In the genomic region with DNA sequence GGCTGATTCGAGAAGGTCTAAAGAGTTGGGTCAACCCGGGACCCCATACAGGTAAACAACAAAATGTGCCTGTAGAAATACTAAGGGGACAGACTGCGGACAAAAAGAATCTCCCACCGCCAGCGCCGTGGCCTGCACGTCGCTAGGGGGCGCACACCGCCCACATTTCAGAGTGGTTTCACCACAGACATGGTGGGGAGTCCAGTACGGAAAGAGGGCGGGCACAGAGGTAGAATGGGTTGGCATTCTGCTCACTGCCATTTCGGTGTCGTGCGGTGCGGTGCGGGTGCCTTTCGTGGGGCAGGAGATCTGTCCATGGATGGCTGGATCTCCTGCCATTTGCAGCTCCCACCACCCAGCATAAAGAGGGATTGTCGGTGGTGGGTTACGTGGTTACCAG, we compare ENCODE assay signal across 8 mouse cellular contexts. TPM values are rescaled to one million over a fixed set of nuclear protein-coding genes. Genes with fewer than 3 reads are reported as not detected.
DNase-seq lines count a peak whose midpoint lies in the region; ATAC-seq and TF ChIP-seq lines count a peak whose summit lies in the region.

No protein-coding gene starts in this region.

- peak overlapping the region; percentile 21 for H3ac ChIP-seq in myocyte (ENCODE audit: control insufficient read depth, insufficient read length)

- H3K9me3 ChIP-seq in heart, embryonic 12.5 days (replicated peaks), result no peaks in the 10 kb centered on the region
- H3K9me3 ChIP-seq in kidney, postnatal 0 days (replicated peaks; ENCODE audit: low read length), result no peaks in the 10 kb centered on the region
- no peaks in the 10 kb centered on the region for H3K9me3 ChIP-seq in liver, embryonic 11.5 days (ENCODE audit: control insufficient read depth, low read length)

- peak overlapping the region; percentile 88 for H3K9ac ChIP-seq in heart, embryonic 12.5 days
- H3K9ac ChIP-seq in kidney, postnatal 0 days (ENCODE audit: low read depth, low read length), result peak overlapping the region; percentile 76
- H3K9ac ChIP-seq in liver, embryonic 11.5 days (ENCODE audit: low read depth, low read length), result peak overlapping the region; percentile 56; the same call in 1 of the 2 replicates

- peak overlapping the region; percentile 96 for H3K4me2 ChIP-seq in heart, embryonic 12.5 days
- H3K4me2 ChIP-seq in kidney, postnatal 0 days (ENCODE audit: low read length), result peak overlapping the region; percentile 99
- H3K4me2 ChIP-seq in liver, embryonic 11.5 days, result peak overlapping the region; percentile 76
- H3K4me2 ChIP-seq in myocyte (ENCODE audit: low read depth), result peak overlapping the region; percentile 94

- H3K36me3 ChIP-seq in heart, embryonic 12.5 days, result peaks cover 49% of the 10 kb centered on the region
- peaks cover 35% of the 10 kb centered on the region for H3K36me3 ChIP-seq in kidney, postnatal 0 days (ENCODE audit: insufficient read depth, low read length)
- H3K36me3 ChIP-seq in liver, embryonic 11.5 days (ENCODE audit: control insufficient read depth, insufficient read depth, low read length), result peaks cover 5% of the 10 kb centered on the region; the same call in 1 of the 2 replicates
- H3K36me3 ChIP-seq in myocyte (ENCODE audit: control insufficient read depth, insufficient read depth), result no peaks in the 10 kb centered on the region

- H3K27me3 ChIP-seq in heart, embryonic 12.5 days (replicated peaks), result no peaks in the 10 kb centered on the region
- no peaks in the 10 kb centered on the region for H3K27me3 ChIP-seq in kidney, postnatal 0 days (ENCODE audit: insufficient read depth, low read length)
- H3K27me3 ChIP-seq in liver, embryonic 11.5 days (replicated peaks; ENCODE audit: control insufficient read depth, insufficient read depth, low read length), result peaks cover 52% of the 10 kb centered on the region
- no peaks in the 10 kb centered on the region for H3K27me3 ChIP-seq in myocyte (ENCODE audit: control insufficient read depth, insufficient read depth, insufficient read length)

- peak overlapping the region; percentile 83 for H3K4me3 ChIP-seq in bone marrow macrophage, adult 2 months (ENCODE audit: insufficient read depth, low read length)
- peak overlapping the region; percentile 67 for H3K4me3 ChIP-seq in heart, embryonic 12.5 days
- peak overlapping the region; percentile 84 for H3K4me3 ChIP-seq in kidney, postnatal 0 days (replicated peaks; ENCODE audit: low read depth, low read length)
- H3K4me3 ChIP-seq in liver, embryonic 11.5 days (ENCODE audit: low read depth, low read length), result peak overlapping the region; percentile 60
- H3K4me3 ChIP-seq in myocyte, result peak overlapping the region; percentile 71

- DNase-seq in A20 (ENCODE audit: low read depth, low spot score), result peak; percentile 86
- peak; percentile 94 for DNase-seq in kidney, postnatal 0 days (ENCODE audit: low spot score)
- peak; percentile 84 for DNase-seq in liver, embryonic 11.5 days (ENCODE audit: low spot score)
- peak; percentile 82 to 94 for DNase-seq in spleen, postnatal 4 days (ENCODE audit: low spot score in 2 of 2)

- ATAC-seq in erythroblast, adult 5-6 weeks (replicated peaks; ENCODE audit: low FRiP score, poor library complexity, severe bottlenecking), result peak; percentile 52
- 0 out of 2 replicates have a peak, but pooled peaks have one; percentile 17 for ATAC-seq in heart, embryonic 12.5 days (ENCODE audit: insufficient number of reproducible peaks, low FRiP score)
- peak; percentile 6 for ATAC-seq in kidney, postnatal 0 days (replicated peaks; ENCODE audit: low FRiP score, low read depth)
- peak; percentile 24; the same call in 1 of the 2 replicates for ATAC-seq in liver, embryonic 11.5 days (replicated peaks; ENCODE audit: low FRiP score)

- TF ChIP-seq CTCF in bone marrow macrophage, adult 2 months (IDR thresholded peaks at IDR 0.05; ENCODE audit: low read depth, low read length), result peak; percentile 91
- peak; percentile 98 for TF ChIP-seq CTCF in kidney, postnatal 0 days (IDR thresholded peaks at IDR 0.05; ENCODE audit: low read depth)

- 2% methylated on average over 20 of the region's 20 CpGs for whole genome bisulfite sequencing in heart, embryonic 12.5 days
- 2% methylated on average over 20 of the region's 20 CpGs for WGBS in kidney, postnatal 0 days
- 2% methylated on average over 20 of the region's 20 CpGs for WGBS in liver, embryonic 11.5 days

- H3K27ac ChIP-seq in bone marrow macrophage, adult 2 months (ENCODE audit: insufficient read depth, low read depth, low read length), result peak overlapping the region; percentile 82
- H3K27ac ChIP-seq in heart, embryonic 12.5 days (ENCODE audit: poor library complexity, severe bottlenecking), result peak overlapping the region; percentile 95
- H3K27ac ChIP-seq in kidney, postnatal 0 days, result peak overlapping the region; percentile 92; the same call in 1 of the 2 replicates
- H3K27ac ChIP-seq in liver, embryonic 11.5 days (ENCODE audit: low read depth, low read length), result no peak overlapping the region

- H3K4me1 ChIP-seq in bone marrow macrophage, adult 2 months (ENCODE audit: control insufficient read depth, insufficient read depth, low read length), result peaks cover 22% of the 10 kb centered on the region
- H3K4me1 ChIP-seq in heart, embryonic 12.5 days (replicated peaks), result peaks cover 30% of the 10 kb centered on the region
- peaks cover 9% of the 10 kb centered on the region for H3K4me1 ChIP-seq in kidney, postnatal 0 days (replicated peaks; ENCODE audit: insufficient read depth, low read length)
- peaks cover 6% of the 10 kb centered on the region; the same call in 1 of the 2 replicates for H3K4me1 ChIP-seq in liver, embryonic 11.5 days (replicated peaks; ENCODE audit: control insufficient read depth, insufficient read depth, low read length)

- no peak for TF ChIP-seq POLR2A in bone marrow macrophage, adult 2 months (IDR thresholded peaks at IDR 0.05; ENCODE audit: borderline replicate concordance, low read depth, low read length)
- TF ChIP-seq POLR2A in myocyte (IDR thresholded peaks at IDR 0.05; ENCODE audit: insufficient read length, low read depth), result peak; percentile 63

- H3K79me2 ChIP-seq in myocyte (ENCODE audit: control insufficient read depth, insufficient read depth), result peaks cover 26% of the 10 kb centered on the region

TF ChIP-seq in myocyte, 11 proteins besides CTCF, POLR2A, EP300 and RAD21:
- no peak for TF ChIP-seq REST (IDR thresholded peaks at IDR 0.05; ENCODE audit: insufficient read depth, insufficient read length)
- TF ChIP-seq MAX (IDR thresholded peaks at IDR 0.05; ENCODE audit: low read depth), result no peak
- peak; percentile 62 for TF ChIP-seq POLR2AphosphoS2 (IDR thresholded peaks at IDR 0.05; ENCODE audit: insufficient read length, low read depth)
TF ChIP-seq in myocyte: peak in this region for 1.

RNA-seq across cellular contexts. Expression of gene Ccnd1, which starts 2.2 kb away (rescaled TPM):
- 31.4 and 31.9 TPM in 2 replicates for polyA plus RNA-seq in bone marrow macrophage, adult 2 months (2012; ENCODE audit: insufficient read depth, insufficient read length, missing spikeins)
- 1.2 and 1.5 TPM in 2 replicates for total RNA-seq in erythroblast, adult 5-6 weeks (2015; ENCODE audit: low replicate concordance)
- 0.51 and 2.0 TPM in 2 replicates for total RNA-seq in erythroblast, adult 5-6 weeks (2017; ENCODE audit: low replicate concordance)
- 81.2 and 89.9 TPM in 2 replicates for polyA plus RNA-seq in heart, embryonic 12.5 days (2016; fragmentation: Nextera tagmentation; extraction: Ambion mirVana)
- 212 and 227 TPM in 2 replicates for polyA plus RNA-seq in kidney, postnatal 0 days (2015; fragmentation: Nextera tagmentation; extraction: Ambion mirVana)
- 60.5 and 69.2 TPM in 2 replicates for polyA plus RNA-seq in liver, embryonic 11.5 days (2014; fragmentation: Nextera tagmentation; extraction: Ambion mirVana)
- polyA plus RNA-seq in myocyte (2012; fragmentation: generic; extraction: Trizol), result 36.6 TPM

RNA-seq across cellular contexts. Expression of gene LTO1, which starts 22.6 kb away (rescaled TPM):
- polyA plus RNA-seq in bone marrow macrophage, adult 2 months (2012; ENCODE audit: insufficient read depth, insufficient read length, missing spikeins), result 21.5 and 30.3 TPM in 2 replicates
- 1.2 and 7.5 TPM in 2 replicates for total RNA-seq in erythroblast, adult 5-6 weeks (2015; ENCODE audit: low replicate concordance)
- 8.3 and 16.6 TPM in 2 replicates for total RNA-seq in erythroblast, adult 5-6 weeks (2017; ENCODE audit: low replicate concordance)
- polyA plus RNA-seq in heart, embryonic 12.5 days (2016; fragmentation: Nextera tagmentation; extraction: Ambion mirVana), result 20.1 and 21.4 TPM in 2 replicates
- 22.4 and 25.9 TPM in 2 replicates for polyA plus RNA-seq in kidney, postnatal 0 days (2015; fragmentation: Nextera tagmentation; extraction: Ambion mirVana)
- polyA plus RNA-seq in liver, embryonic 11.5 days (2014; fragmentation: Nextera tagmentation; extraction: Ambion mirVana), result 16.2 and 20.9 TPM in 2 replicates
- 15.4 TPM for polyA plus RNA-seq in myocyte (2012; fragmentation: generic; extraction: Trizol)

RNA-seq across cellular contexts. Expression of gene Fgf15, which starts 41.2 kb away (rescaled TPM):
- not detected in 2 replicates for polyA plus RNA-seq in bone marrow macrophage, adult 2 months (2012; ENCODE audit: insufficient read depth, insufficient read length, missing spikeins)
- not detected in 2 replicates for total RNA-seq in erythroblast, adult 5-6 weeks (2015; ENCODE audit: low replicate concordance)
- total RNA-seq in erythroblast, adult 5-6 weeks (2017; ENCODE audit: low replicate concordance), result not detected in 2 replicates
- 0.10 TPM in 1 of 2 replicates, not detected in the other for polyA plus RNA-seq in heart, embryonic 12.5 days (2016; fragmentation: Nextera tagmentation; extraction: Ambion mirVana)
- polyA plus RNA-seq in kidney, postnatal 0 days (2015; fragmentation: Nextera tagmentation; extraction: Ambion mirVana), result 0.87 and 0.92 TPM in 2 replicates
- 0.12 and 0.43 TPM in 2 replicates for polyA plus RNA-seq in liver, embryonic 11.5 days (2014; fragmentation: Nextera tagmentation; extraction: Ambion mirVana)
- polyA plus RNA-seq in myocyte (2012; fragmentation: generic; extraction: Trizol), result not detected
